Mouse (Mus musculus) gastrocnemius, postnatal 14 days (tissue): ENCODE results near the gene Gas2l1. TPM values are rescaled to one million over a fixed set of nuclear protein-coding genes. Genes with fewer than 3 reads are reported as not detected.

Source experiments
- DNase-seq: peaks from one replicate; pipeline ENCODE4 v3.0.0; 2021; ENCODE audit warnings: mixed read lengths
- intact Hi-C: fragments of 180-260 bp; cut with DNase I; formaldehyde crosslinking; loops from one replicate; pipeline ENCODE4 v1.15.1; 2025; ENCODE audit warnings: low total_unique reads
- total RNA-seq, 2 experiments: library from RNA; stranded (reverse); gene quantifications; 2 replicates each; pipeline ENCODE4 v1.2.3; 2021

Gene Gas2l1
- total RNA-seq, 2 experiments from 2014 or later, result 8.4 to 12.0 TPM

DNA sequence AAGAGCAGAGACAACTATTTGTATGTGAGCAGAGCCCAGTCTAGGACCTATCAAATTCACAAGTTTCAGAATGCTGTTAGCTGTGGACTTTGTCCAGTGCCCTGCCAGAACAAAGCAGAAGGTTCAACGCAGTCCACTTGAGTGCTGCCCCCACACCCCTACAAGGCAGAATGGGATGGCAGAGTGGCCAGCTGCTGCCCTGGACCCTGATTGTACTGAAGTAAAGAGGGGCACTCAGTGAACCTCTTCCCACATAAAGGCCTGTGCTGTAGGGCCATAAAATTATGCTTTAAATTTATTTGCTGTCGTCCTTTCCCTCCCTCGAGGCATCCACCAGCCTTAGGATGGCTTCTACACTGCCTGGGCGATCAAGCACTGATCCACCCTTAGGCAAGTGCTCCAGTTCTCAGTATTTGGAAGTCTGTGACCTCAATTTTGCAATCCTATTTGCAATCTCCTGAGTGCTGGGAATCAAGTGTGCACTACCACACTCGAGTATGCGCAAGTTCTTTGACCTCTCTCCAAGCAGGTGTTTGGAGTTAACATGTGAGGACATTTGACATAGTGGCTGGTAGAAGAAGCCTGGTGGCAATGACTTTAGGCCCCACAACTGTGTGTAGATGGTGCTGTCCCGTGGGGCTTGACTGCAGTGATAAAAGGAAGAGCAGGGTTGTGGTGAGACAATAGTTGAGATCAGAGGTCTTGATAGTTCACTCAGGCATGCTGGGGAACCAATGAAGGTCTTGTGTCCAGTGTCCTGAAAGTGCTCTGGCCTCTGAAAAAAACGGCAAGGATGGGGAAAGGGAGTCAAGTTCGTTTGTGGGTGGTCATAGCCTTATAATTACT, 3.2 kb upstream of the Gas2l1 start:
- no peak for DNase-seq
- intact Hi-C loops, result no loop called here

- DNase-seq, result no peak
- intact Hi-C loops, result no loop called here
Measured at GRCm38 (mm10) chr11:5067063-5067462, 1.9 kb upstream of the Gas2l1 start.

DNA sequence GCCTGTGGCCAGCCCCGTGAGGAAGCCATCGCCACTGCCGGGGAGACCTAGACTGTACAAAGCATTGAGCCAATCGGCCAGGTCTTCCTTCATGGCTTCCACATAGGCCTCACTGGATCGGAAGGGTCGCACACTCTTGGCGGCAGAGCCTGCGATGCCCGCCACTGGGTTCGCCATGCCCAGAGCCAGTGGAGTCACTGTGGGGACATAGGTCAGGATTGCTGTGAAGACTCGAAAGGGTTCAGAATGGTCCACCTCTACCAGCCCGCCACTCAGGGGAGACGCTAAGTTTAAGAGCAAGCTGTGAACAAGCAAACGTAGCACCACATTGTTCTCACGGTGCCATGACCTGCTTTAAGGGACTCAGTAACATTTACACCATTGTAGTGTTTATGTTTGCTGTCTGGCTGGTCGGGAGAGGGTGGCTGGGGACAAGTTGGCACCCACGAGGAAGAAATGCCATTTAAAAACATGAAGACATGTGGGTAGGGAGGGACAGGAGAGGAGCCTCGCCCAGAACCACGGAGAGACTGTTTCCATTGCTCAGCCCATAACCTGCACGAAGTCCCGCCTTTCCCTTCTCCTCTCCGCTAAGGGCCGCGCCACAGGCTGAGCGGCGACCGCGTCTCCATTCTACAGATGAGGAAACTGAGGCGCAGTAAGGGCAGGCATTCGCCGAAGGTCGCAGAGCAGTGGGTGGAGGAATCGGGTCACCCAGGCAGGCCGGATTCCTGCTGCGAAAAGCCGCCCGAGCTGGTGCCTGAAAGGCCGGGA, 658 bp downstream of the Gas2l1 start:
- intact Hi-C loops, result no loop called here
- no peak for DNase-seq

DNA sequence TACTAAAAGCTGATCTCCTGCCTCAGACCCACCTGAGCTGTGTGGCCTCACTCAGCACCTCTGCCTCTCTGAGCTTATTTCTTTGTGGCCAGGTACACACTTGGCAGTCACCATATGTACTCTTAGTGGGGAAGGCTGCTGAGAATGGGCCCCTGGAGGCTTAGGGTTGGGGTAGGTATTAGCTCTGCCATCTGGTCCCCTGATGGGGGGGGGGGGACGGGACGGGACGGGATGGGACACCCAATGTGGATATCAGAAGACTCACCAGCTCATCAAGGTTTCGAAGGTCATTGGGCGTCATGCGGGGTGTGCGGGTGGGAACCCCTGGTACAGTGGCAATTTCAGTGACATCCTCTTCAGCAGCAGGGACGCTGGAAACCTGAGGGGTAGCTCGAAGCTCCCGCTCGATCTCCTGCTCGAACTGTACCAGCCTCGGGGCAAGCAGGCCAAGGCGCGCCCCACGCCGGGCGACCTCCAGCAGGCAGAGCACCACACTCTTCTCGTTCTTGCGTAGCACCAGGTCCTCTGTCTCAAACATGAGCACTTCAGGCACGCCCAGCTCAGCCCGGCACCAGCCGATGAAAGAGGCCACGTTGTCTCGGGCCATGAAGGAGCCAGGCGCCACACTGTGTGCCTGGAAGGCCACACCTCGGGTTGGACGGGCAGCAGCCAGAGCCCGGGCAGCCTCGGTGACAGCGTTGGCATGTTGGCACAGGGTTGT, 1.4 kb downstream of the Gas2l1 start:
- DNase-seq, result peak; percentile 42
- intact Hi-C loops, result no loop called here

DNA sequence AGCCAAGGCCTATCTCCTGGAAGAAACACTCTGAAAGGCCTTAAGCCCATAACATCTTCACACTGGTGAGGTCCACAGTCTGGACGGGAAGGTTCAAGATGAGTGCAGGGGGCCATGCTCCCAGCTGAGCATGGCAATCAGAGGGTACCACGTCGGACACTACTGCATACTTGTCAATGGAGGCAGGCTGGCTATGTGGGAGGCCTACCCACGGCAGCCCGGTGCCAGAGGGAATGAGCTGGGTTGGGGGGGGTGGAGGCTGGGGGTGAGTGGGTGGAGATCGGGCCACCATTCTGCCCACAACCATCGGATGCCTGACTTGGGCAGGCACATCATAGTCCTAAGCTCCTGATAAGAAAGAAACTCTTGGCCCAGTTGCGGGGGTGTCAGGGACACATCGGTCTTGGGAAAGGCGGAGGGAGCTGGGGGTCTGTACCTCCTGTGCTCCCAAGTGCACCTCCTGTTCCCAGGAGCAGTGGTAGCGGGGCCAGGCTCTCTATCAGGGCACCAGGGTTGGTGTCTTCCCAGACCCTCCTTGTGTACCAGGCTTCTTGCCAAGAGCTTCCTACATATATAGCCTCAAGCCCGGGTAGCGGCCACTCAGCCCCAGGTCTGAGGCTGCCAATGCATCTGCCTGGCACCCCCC, 2.1 kb downstream of the Gas2l1 start:
- intact Hi-C loops, result no loop called here
- DNase-seq, result no peak

- intact Hi-C loops, result no loop called here
Measured at GRCm38 (mm10) chr11:5062326-5062725, 2.8 kb downstream of the Gas2l1 start.

DNA sequence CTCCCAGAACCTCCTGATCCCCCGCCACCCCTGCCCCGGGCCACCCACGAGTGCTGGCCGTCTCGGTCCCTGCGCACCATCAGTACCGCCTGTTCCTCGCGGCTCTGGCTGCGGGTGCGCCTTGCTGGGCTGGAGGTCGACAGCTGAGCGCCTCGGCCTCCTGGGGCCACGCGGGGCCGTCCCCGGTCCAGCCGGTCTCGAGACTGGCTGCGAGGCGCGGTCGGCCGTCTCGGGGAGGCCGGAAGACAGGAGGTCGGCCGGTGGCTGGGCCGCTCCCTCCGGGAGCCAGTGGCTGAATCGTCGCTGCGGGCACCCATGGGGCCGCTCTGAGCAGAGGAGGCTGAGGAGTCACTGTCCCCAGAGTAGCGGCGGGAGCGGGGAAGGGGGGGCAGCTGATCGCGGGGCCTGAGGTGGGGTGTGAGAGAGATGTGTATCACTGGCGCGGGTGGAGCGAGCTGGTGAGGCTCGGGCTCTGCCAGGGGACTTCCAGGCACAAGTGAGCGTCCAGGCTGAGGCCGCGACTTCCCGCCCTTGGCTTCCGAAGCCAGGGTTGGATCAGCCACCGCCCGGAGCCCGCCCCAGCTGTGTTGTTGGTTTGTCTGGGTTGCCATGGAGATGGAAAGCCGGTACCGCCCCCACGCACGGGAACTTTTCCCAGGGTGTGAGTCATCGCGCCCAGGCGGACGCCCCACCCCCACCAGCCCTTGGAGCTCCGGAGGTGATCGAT, 3.6 kb downstream of the Gas2l1 start:
- DNase-seq, result peak; percentile 94
- intact Hi-C loops, result loop anchor here (2.0 kb wide), 1 partner anchor 43 kb away; no protein-coding TSS in a partner anchor

More at GRCm38 (mm10) chr11:5062326-5062725, 2.8 kb downstream of the Gas2l1 start:
- no peak for DNase-seq

DNA sequence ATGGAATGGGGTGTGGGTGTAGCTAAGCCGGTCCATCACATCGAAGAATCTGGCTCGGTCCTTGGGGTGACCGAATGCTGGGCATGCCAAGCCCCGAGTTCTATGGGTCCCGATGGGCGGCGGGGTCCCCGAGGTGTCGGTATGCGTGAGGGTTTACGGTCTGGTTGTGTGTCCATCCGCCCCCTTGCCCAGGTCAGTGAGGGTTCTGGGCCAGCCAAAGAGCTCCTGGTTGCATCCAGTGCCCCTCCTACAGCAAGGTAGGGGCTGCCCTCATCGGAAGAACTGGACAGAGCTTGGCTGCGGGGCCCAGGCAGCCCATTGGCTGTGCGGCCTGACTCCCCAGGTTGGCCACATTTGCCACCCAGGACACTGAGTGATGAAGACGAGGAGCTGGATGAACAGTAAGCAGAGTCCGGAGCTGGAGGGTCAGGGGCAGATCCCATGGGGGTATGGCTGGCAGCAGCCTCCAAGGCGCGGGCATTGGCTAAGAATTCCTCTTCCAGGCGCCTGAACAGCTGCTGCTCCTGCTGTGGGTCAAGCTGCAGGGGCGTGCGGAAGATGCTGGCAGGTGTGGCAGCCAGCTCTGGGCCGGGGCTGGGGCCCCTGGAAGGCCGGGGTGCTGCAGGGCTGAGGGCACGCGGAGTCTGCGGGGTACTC, 4.2 kb downstream of the Gas2l1 start:
- DNase-seq, result peak; percentile 18
- intact Hi-C loops, result loop anchor here (2.0 kb wide), 1 partner anchor 42 kb away; no protein-coding TSS in a partner anchor

GRCm38 (mm10) chr11:5059704-5060156, 5.4 kb downstream of the Gas2l1 start:
- intact Hi-C loops, result loop anchor here (2.0 kb wide), 1 partner anchor 41 kb away; no protein-coding TSS in a partner anchor
- peak; percentile 52 for DNase-seq

- intact Hi-C loops, result no loop called here
- no peak for DNase-seq
Measured at GRCm38 (mm10) chr11:5059230-5059629, 5.9 kb downstream of the Gas2l1 start.

GRCm38 (mm10) chr11:5058783-5059182, 6.3 kb downstream of the Gas2l1 start:
- intact Hi-C loops, result no loop called here
- no peak for DNase-seq

GRCm38 (mm10) chr11:5057856-5058641, 7.1 kb downstream of the Gas2l1 start, which contains the start of gene Rasl10a:
Gene Rasl10a, plus strand, starts transcription at chr11:5058128.
- peak; percentile 34 for DNase-seq
- intact Hi-C loops, result no loop called here

DNA sequence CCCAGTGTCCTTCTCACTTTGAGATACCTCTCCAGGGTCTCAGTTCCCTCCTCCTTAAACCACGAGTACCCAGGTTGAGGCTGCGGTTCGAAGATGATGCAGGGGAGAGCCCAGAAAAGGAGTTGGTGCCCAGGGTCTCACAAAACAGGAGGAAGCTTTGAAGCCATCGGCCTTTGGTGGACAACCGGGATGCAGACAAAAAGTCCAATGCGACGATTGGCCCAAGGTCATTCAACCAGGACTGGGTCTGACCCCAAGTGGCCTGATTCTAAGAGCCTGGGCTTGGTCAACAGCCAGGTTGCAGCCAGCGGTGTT, 7.6 kb downstream of the Gas2l1 start:
- intact Hi-C loops, result no loop called here

GRCm38 (mm10) chr11:5057064-5057463, 8.1 kb downstream of the Gas2l1 start:
- no peak for DNase-seq
- intact Hi-C loops, result no loop called here

More for the DNA sequence above, 7.6 kb downstream of the Gas2l1 start:
- no peak for DNase-seq

GRCm38 (mm10) chr11:5055945-5056938, 8.9 kb downstream of the Gas2l1 start:
- intact Hi-C loops, result no loop called here
- no peak for DNase-seq

DNA sequence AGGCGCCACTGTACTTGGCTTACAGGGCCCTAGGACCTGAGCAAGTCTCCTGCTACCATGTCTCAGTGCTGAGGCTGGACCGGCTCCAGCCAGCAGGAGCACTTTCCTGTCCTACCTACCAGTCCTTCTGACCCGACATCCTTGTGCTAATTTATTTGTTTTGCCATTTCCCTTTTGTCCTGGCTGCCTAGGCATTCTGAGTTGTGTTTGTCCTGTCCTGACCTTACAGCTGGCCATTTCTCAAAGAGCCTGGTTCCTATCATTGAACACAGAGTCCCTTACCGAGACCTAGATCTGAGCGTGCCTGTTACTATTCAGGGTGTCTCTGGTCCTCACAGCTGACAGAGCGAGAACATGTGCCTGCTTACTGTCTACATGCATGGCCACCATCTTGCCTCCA, 10.3 kb downstream of the Gas2l1 start:
- DNase-seq, result no peak
- intact Hi-C loops, result no loop called here
